Mouse (Mus musculus) liver, embryonic 14.5 days (tissue): ENCODE measurements around the gene Cpped1.

ENCODE experiments used
- CTCF ChIP-seq: IDR thresholded peaks from 2 replicates; pipeline ENCODE4 v1.5.1; 2016; ENCODE audit warnings: antibody characterized with exemption, low read depth, control low read depth
- EP300 ChIP-seq: IDR thresholded peaks from 2 replicates; pipeline ENCODE4 v1.6.1; 2016; ENCODE audit warnings: antibody characterized with exemption, low read depth

DNA sequence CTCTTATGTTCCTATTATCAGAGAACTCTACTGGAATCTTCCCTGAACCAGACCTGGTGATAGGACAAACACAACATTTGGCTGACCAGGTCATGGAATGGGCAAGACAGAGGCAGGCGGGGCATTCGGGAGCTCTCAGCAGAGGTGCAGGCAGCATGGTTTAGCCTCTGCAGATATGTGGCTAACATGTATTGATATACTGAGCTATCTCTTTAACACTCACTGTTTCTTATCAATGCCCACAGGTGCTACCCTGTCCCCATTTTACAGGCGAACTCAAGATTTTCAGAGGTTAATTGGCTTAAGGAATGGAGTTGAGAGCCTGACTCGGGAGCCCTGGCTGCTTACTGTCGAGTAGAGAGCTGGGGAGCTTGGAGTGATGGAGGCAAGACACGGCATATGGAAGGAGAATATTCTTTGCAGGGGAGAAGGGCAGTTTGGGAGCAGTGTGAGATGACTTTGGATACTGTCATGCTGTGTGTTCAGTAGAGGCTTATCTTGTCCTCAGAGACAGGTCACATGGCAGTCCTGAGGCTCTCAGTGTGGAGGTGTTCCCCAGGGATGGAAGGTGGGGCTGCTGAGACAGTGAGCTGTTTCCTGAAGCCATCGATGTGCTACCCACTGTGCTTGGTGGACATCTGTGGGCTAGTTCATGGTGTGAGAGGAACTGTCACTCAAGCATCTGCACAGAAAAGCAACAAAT, 113.3 kb downstream of the Cpped1 start:
- TF ChIP-seq EP300: no peak
- no peak for TF ChIP-seq CTCF
